Mouse (Mus musculus) ES-E14 (cell line): Measurements from ENCODE around the gene Nxph4. TPM values are rescaled to one million over a fixed set of nuclear protein-coding genes. Genes with fewer than 3 reads are reported as not detected.

Source experiments
- DNase-seq: peaks from one replicate; pipeline ENCODE4 v3.0.0-alpha.2; 2013; ENCODE audit warnings: low read depth, low spot score
- H3K27ac ChIP-seq: 2 replicates; pipeline ENCODE4 v1.5.1; 2012; ENCODE audit warnings: low read depth, mild to moderate bottlenecking, low read length, moderate library complexity, mixed read lengths; ENCODE audit not compliant: poor library complexity, insufficient read depth, severe bottlenecking
- H3K36me3 ChIP-seq: 2 replicates; pipeline ENCODE4 v1.6.1; 2012; ENCODE audit warnings: mild to moderate bottlenecking, low read length, moderate library complexity, mixed read lengths; ENCODE audit not compliant: control insufficient read depth, poor library complexity, insufficient read depth, severe bottlenecking
- H3K4me1 ChIP-seq, 2 experiments: fragments of 150-350 bp in 1 of 2; sonication (generic) in 1 of 2; 2 replicates each; pipeline ENCODE4 v1.6.1; 2012; ENCODE audit warnings: low read length in 2 of 2, mild to moderate bottlenecking in 1 of 2, mixed read lengths in 1 of 2; ENCODE audit not compliant: control insufficient read depth in 2 of 2, insufficient read depth in 2 of 2, poor library complexity in 1 of 2
- H3K4me3 ChIP-seq, 2 experiments: fragments of 150-350 bp in 1 of 2; sonication (generic) in 1 of 2; 2 replicates each; pipeline ENCODE4 v1.5.1; 2012; ENCODE audit warnings: low read length in 2 of 2, low read depth in 1 of 2, mild to moderate bottlenecking in 1 of 2, mixed read lengths in 1 of 2; ENCODE audit not compliant: insufficient read depth in 1 of 2, poor library complexity in 1 of 2, severe bottlenecking in 1 of 2
- H3K9ac ChIP-seq: 2 replicates; pipeline ENCODE4 v1.6.1; 2012; ENCODE audit warnings: low read depth, mild to moderate bottlenecking, low read length, mixed read lengths; ENCODE audit not compliant: poor library complexity, insufficient read depth, severe bottlenecking
- H3K9me3 ChIP-seq: fragments of 150-350 bp; sonication (generic); 2 replicates; pipeline ENCODE4 v1.6.1; 2012; ENCODE audit warnings: low read depth, mild to moderate bottlenecking, low read length; ENCODE audit not compliant: control insufficient read depth, insufficient read depth
- CHD2 ChIP-seq: IDR thresholded peaks from 2 replicates; pipeline ENCODE4 v1.6.1; 2014; ENCODE audit warnings: mild to moderate bottlenecking, low read depth, low read length, inconsistent platforms
- HCFC1 ChIP-seq: IDR thresholded peaks from 2 replicates; pipeline ENCODE4 v1.6.1; 2012; ENCODE audit warnings: low read length, inconsistent platforms, borderline replicate concordance; ENCODE audit not compliant: insufficient read depth
- MAFK ChIP-seq: IDR thresholded peaks from 2 replicates; pipeline ENCODE4 v1.6.1; 2014; ENCODE audit warnings: mild to moderate bottlenecking, low read depth, low read length, inconsistent platforms; ENCODE audit not compliant: insufficient read depth
- ZC3H11A ChIP-seq: IDR thresholded peaks from 2 replicates; pipeline ENCODE4 v1.6.1; 2012; ENCODE audit warnings: low read depth, mild to moderate bottlenecking, inconsistent platforms, low read length, borderline replicate concordance
- ZNF384 ChIP-seq: IDR thresholded peaks from 2 replicates; pipeline ENCODE4 v1.6.1; 2012; ENCODE audit warnings: low read depth, low read length, inconsistent platforms
- in situ Hi-C, 2 experiments: fragments of 600-800 bp; cut with MboI; formaldehyde crosslinking; loops; one replicate each; pipeline ENCODE4 v1.15.1; 2025; ENCODE audit warnings: low sequenced_read_pairs in 2 of 2, inconsistent platforms in 1 of 2; ENCODE audit not compliant: unreplicated experiment in 2 of 2
- total RNA-seq: library from RNA; depleted of rRNA; stranded (reverse); fragments of 300-350 nt; gene quantifications from 2 replicates; pipeline ENCODE4 v1.2.3, GENCODE M21; 2012

Gene Nxph4
- total RNA-seq, 1 experiment = 0.76 TPM

GRCm38 (mm10) chr10:127570937-127571641 lies 36.7 kb upstream of the Nxph4 start:
- Histone ChIP-seq H3K9me3 (no peaks in the 10 kb centered on the region), H3K4me3 (no peak overlapping the region), H3K27ac (no peak overlapping the region), H3K36me3 (peaks cover 5% of the 10 kb centered on the region; the same call in 1 of the 2 replicates), H3K4me1 (no peaks in the 10 kb centered on the region), H3K9ac (no peak overlapping the region)
- TF ChIP-seq MAFK (no peak), CHD2 (no peak)
- DNase-seq = no peak
- in situ Hi-C loops = no loop called here

- in situ Hi-C loops = no loop called here
- H3K4me3 ChIP-seq = no peak overlapping the region
- H3K36me3 ChIP-seq = peaks cover 5% of the 10 kb centered on the region; the same call in 1 of the 2 replicates
- H3K9ac ChIP-seq = no peak overlapping the region
- no peak overlapping the region for H3K27ac ChIP-seq
- DNase-seq = no peak
- no peaks in the 10 kb centered on the region for H3K4me1 ChIP-seq
- H3K9me3 ChIP-seq = no peaks in the 10 kb centered on the region
- TF ChIP-seq ZNF384 = no peak
- TF ChIP-seq MAFK = no peak
- no peak for TF ChIP-seq CHD2
- no peak for TF ChIP-seq ZC3H11A
- no peak for TF ChIP-seq HCFC1
Observed at GRCm38 (mm10) chr10:127570384-127570783, 36.0 kb upstream of the Nxph4 start.

- H3K4me1 ChIP-seq = peaks cover 0 to 2% of the 10 kb centered on the region in 2 experiments; a peak in 1 of 4 replicates
- H3K4me3 ChIP-seq = no peak overlapping the region
- H3K27ac ChIP-seq = no peak overlapping the region
- H3K36me3 ChIP-seq = peaks cover 2% of the 10 kb centered on the region; the same call in 1 of the 2 replicates
- DNase-seq = peak; percentile 81
- in situ Hi-C loops = loop anchor here in 1 of 2 experiments (5.0 kb wide), 1 partner anchor 63 kb away; no protein-coding TSS in a partner anchor
- peak; percentile 70 for TF ChIP-seq ZC3H11A
- TF ChIP-seq MAFK = no peak
- H3K9ac ChIP-seq = no peak overlapping the region
- no peaks in the 10 kb centered on the region for H3K9me3 ChIP-seq
Observed at GRCm38 (mm10) chr10:127569450-127569849, 35.1 kb upstream of the Nxph4 start.

GRCm38 (mm10) chr10:127566553-127567326 lies 32.4 kb upstream of the Nxph4 start:
- H3K9me3 ChIP-seq = no peaks in the 10 kb centered on the region
- peaks cover 0 to 23% of the 10 kb centered on the region in 2 experiments; a peak in 1 of 4 replicates for H3K4me1 ChIP-seq
- no peak overlapping the region for H3K9ac ChIP-seq
- TF ChIP-seq ZNF384 (no peak), MAFK (no peak), HCFC1 (no peak), ZC3H11A (no peak), CHD2 (no peak)
- in situ Hi-C loops = loop anchor here in 1 of 2 experiments (5.0 kb wide), 1 partner anchor 66 kb away; no protein-coding TSS in a partner anchor
- DNase-seq = no peak
- H3K36me3 ChIP-seq = no peaks in the 10 kb centered on the region; the same call in 1 of the 2 replicates
- H3K27ac ChIP-seq = no peak overlapping the region
- no peak overlapping the region for H3K4me3 ChIP-seq
